Mouse (Mus musculus) yolk sac, embryonic 10.5 days (tissue): ENCODE results near the gene Hnrnpl.

ENCODE experiments used
- DNase-seq: peaks from one replicate; pipeline ENCODE4 v3.0.0-alpha.2; 2017; ENCODE audit warnings: low spot score

Hnrnpl gene

DNA sequence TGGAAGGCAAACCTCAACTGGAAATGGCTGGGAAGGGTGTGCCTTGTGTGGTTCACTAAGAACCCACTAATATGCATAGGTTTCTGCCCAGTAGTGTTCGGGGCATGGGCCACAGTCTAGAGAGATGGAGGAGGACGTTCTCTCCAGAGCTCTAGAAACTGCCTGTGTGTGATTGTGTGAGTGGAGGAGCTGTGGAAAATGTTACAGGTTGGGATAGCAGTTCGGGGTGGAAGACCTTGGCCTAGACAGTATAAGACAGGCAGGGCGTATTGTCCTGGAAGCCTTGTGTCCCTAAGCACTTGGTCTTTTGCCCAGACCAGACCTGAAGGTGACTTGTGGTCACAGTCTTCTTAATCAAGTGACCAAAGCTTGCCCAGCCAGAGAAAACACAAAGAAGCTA is 4.1 kb downstream of the Hnrnpl start:
- no peak for DNase-seq

DNA sequence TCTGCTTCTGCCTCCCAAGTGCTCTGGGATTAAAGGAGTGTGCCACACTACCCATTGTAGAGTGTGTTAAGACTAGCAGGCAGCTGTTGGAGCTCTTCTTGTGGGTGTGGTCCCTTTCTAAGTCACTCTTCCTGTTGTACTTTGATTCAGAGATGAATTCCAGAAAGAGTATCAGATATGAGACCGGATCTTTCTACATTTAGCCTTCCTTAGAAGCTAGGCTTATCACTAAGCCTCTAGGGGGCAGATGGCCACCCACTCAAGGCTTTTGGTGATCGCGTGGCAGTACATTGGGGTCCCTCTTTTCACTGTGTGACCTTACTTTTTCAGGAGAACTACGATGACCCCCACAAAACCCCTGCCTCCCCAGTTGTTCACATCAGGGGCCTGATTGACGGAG is 4.6 kb downstream of the Hnrnpl start:
- DNase-seq: no peak

- no peak for DNase-seq
Measured at GRCm38 (mm10) chr7:28814306-28815034, 6.1 kb downstream of the Hnrnpl start.

DNA sequence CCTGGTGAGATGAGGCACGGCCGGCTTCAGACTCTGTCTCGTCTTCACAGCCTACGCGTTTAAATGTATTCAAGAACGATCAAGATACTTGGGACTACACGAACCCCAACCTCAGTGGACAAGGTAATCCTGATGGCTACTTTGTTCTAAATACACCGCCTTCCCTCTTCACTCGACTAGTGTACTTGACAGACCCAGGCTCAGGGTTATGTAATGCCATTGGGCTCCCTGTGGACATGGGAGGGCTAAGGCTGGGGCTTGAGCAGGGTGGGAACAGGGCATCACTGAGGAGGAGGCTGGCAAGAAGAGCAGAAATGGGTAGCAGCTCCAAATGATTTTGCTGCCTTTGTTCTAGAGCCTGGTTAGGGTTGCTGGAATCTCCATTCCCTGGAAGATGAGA is 6.9 kb downstream of the Hnrnpl start:
- DNase-seq: no peak

DNA sequence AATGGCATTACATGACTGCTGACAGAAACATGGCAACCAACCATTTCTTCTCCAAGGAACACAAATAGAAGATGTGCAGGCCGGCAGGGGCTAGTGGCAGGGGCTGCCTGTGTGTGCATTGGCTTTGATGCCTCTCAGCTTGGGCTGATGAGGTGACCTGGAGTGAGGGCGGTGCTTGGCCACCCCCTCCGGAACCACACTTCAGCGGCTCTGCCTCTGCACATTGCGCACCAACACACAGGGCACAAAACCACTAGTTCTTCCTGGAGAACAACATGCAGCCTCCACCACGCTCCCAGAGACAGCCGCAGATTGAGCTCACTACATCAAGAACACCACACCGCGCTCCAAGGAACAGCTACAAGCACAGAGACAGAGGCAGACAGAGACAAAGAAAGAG is 7.9 kb downstream of the Hnrnpl start:
- DNase-seq: no peak

DNA sequence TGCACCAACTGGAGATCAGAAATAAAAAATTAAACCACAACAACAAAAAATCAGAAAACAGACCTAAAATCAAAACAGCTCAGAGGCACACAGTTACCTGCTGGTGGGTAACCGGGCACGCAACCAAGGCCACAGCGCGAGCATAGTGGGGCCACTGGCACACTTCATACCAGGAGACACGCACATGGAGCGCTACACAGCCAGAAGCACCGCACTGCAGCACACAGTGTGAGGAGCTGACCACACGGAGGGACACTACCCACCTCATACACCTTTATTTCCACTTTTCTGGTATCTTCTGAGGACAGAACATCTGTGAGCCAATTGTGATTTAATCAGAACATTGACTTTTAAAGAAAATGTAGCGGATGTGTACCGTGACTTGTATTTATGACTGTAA is 8.6 kb downstream of the Hnrnpl start:
- DNase-seq: no peak

- DNase-seq: no peak
Measured at GRCm38 (mm10) chr7:28817524-28817923, 9.2 kb downstream of the Hnrnpl start.

DNA sequence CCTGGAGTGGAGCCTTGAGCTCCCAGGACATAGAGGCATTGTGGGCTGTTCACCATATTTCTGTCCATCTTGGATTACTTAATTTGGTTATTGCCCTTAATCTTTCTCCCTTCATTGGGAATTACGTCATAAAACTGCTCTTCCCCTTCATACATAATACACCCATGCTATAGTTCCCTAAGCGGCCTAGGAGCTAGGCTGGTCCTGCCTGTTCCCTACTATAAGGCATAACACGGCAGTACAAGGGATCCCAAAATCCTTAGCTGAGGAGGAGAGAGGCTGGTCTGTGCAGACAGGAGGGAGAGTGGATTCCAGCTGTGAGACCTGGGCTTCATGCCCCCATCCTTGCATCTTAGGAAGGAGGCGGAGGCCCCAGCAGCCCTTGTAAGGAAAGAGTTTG is 9.6 kb downstream of the Hnrnpl start:
- no peak for DNase-seq

GRCm38 (mm10) chr7:28818436-28818835 is 10.1 kb downstream of the Hnrnpl start:
- DNase-seq: no peak

GRCm38 (mm10) chr7:28818861-28819452 is 10.6 kb downstream of the Hnrnpl start:
- no peak for DNase-seq

DNA sequence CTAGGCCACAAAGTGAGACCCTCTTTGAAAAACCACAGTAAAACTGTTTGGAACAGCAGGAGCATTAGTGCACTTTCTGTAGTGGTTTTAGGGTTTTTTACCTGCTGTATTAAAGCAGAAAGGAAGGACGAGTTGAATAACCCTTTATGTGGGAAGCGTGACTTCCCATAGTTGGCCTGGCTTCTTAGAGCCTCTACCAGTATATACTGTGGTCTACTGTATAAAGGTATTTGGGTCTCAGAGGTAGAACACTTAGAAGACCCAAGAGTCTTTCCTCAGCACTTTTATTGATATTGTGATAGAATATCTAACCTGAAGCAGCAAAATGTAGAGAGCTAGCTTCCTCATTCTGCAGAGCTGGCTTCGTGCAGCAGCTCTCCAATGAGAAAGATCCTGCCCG is 11.2 kb downstream of the Hnrnpl start:
- no peak for DNase-seq

DNA sequence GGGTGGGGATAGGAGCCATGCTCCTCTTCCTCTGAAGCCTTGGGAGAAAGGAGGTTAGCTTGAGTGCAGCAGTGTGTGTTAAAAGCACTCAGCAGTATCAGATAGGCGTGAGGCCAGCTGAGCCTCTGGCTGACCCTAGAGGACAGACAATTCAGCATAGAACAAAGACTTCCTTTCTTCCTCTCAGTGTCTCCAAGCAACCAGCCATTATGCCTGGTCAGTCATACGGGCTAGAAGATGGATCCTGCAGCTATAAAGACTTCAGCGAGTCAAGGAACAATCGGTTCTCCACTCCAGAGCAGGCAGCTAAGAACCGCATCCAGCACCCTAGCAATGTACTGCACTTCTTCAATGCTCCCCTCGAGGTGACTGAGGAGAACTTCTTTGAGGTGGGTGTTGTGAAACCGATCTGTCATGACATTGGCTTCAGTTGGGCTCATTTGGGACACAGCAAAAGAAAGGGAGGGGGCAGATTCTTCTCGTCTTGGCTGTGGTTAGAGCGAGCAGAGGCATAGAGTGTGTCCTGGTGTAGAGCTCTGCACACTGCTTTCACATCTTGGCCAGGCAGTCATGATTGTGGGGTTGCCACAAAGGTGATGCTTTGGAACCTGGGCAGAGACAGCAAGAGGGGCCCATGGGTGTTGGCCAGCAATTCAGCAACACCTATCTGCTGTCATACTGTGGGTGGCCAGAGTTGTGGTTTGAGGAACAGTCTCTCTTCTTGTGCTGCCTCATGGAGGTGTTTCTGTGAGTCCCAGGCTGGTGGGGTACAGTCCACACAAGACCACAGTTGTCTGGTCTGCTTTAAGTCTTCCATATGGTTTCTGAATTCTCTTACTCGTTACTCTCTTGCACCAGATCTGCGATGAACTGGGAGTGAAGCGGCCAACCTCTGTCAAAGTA is 12.3 kb downstream of the Hnrnpl start:
- no peak for DNase-seq

DNA sequence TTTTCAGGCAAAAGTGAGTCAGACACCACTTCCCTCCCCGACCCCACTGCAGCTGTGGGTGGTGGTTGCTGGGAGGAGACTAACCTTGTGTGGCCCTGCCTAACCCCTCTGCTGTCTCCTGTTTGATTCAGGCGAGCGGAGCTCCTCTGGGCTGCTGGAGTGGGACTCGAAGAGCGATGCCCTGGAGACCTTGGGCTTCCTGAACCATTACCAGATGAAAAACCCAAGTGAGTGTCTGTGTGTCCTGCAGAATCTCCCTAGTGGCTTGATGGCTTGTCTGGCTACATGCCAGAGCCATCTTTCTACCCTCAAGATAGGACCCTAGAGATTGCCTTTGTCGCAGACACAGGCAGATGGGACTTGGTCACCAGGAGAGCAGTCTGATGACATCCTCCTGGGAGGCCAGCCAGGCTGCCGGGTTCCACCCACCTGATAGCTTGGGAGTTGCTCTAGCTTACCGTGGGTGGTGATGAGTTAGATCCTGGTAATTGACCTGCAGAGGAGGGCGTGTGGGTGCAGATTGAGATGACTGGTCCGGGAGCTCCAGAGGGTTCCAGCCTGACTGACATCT is 13.0 kb downstream of the Hnrnpl start:
- DNase-seq: no peak

GRCm38 (mm10) chr7:28822556-28822955 is 14.2 kb downstream of the Hnrnpl start:
- DNase-seq: no peak

DNA sequence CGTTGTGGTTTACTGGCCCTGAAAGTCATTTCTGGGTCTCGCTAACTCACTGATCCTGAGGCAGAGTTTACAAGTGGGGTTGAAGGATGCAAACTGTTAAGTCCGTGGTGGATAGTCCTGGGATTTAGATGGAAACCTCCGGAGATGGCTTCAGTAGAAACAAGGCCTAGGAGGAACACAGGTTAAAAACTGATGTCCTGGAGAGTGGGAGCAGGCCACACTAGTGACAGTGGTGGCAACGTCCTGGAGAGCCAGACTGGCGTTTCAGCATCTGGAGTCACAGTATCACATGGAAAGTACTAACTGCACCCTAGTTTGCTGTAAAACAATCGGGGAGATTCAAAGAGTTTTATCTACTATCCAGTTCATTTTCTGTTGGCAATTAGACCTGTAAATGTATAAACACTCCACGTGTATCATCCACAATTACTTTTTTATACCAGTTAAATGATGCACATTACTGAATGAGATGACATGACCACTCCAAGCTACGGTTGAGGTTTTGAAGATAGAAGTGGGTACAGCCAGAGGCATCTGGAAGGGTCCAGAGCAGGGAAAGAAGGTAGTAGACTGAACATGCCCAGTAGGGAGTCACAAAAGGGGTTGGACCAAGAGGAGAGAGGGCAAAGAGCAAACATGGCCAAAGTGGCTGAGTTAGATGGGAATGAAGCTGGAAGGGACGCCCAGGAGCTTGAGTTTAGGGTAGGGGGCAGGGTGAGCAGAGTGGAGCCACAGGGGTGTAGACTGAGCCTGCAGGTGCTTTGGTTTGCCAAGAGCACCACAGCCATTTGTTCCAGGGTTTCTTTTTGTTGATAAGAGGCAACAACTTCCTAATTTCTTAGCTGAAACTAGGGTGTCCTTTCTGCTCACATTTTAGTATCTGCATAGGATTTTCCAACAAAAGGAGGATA is 14.9 kb downstream of the Hnrnpl start:
- DNase-seq: no peak

DNA sequence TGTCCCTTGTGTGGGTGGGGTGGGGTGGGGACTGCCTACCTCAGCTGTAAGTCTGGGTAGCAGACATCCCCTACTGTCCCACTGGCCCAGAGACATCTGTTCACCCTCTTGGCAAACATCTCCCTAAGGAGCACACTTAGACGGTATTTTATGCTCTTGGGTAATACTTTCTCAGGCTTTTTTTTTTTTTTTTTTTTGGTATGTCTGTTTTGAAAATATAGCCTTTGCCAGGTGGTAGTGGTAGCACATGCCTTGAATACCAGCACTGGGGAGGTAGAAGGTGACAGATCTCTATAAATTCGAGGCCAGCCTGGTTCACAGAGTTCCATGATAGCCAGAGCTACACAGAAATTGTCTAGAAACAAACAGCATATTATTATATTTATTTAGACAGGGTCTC is 15.6 kb downstream of the Hnrnpl start:
- DNase-seq: no peak

DNA sequence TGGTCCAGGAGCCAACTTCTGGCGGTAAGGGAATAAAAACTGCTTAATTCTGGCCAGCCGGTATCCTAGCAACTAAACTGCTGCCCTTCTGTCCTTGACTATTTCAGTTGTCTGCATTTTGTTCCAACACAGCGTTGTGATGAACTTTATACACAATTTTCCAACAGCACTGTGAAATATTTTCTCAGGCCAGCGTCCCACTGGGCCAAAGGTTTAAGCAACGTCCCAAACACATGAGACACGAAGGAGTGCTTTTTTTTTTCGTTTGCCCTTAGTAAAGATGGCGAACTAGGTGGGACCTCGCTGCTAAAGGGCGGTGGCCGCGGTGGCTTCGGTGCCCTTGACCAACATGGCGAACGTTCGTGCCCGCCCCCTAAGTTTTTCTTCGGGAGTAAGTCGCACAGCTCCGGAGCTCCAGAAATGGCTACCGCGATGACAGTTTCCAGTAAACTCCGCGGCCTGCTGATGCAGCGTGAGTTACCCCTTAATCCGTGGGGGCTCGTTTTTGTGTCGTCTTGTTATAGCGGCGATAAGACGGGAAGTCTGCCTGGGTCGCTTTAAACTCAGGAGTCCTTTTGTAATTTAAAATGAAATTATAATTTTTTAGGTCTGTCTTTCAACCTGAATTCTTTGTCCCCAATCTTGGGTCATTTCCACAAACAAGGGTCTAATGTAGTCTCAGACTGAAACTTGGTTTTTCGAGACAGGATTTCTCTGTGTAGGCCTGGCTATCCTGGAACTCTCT is 16.8 kb downstream of the Hnrnpl start, which contains the start of gene Ech1:
Gene Ech1 (plus strand): TSS at position 277 of the 745 bp plus-strand sequence.
- DNase-seq: peak; percentile 91

DNA sequence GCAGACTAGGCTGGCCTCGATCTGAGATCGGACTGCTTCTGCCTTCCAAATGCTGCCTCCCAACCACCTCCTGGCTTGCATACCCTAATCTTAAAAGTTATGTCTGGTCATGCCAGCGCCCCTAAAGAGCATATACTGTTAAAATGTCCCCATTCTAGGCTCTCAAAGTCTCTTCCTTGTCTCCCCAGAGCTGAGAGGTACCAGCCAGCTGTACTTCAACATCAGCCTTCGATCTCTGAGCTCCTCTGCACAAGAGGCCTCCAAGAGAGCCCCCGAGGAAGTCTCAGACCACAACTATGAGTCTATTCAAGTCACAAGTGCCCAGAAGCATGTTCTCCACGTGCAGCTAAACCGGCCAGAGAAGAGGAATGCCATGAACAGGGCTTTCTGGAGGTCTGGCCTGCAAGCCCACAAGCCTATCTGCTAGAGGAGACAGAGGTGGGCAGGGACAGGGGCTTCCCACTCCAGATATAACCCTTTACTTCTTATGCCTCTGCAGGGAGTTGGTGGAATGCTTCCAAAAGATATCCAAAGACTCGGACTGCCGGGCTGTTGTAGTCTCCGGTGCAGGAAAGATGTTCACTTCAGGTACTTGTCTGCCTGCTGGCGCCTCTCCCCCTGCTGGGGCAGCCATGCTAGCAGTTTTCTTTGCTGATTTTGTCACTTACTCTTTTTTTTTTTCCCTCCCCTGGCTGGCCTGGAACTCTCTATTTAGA is 17.5 kb downstream of the Hnrnpl start:
- DNase-seq: peak; percentile 43

- DNase-seq: no peak
Measured at GRCm38 (mm10) chr7:28826402-28826772, 18.0 kb downstream of the Hnrnpl start.

GRCm38 (mm10) chr7:28827338-28827737 is 19.0 kb downstream of the Hnrnpl start:
- DNase-seq: no peak
